Mouse (Mus musculus) liver, embryonic 13.5 days (tissue): Measurements from ENCODE around the gene 1810055G02Rik. TPM values are rescaled to one million over a fixed set of nuclear protein-coding genes. Genes with fewer than 3 reads are reported as not detected.

Source experiments
- ATAC-seq: fragments of 200-750 bp; cut with Nextera tagmentation; 2 replicates; pipeline ENCODE4 v1.8.0; 2017; ENCODE audit warnings: low read depth, mild to moderate bottlenecking, moderate number of reproducible peaks, moderate library complexity
- DNase-seq: peaks from one replicate; pipeline ENCODE4 v3.0.0; 2022
- H3K27ac ChIP-seq: fragments of 300-500 bp; sonication (generic); 2 replicates; pipeline ENCODE4 v1.5.1; 2015; ENCODE audit warnings: moderate library complexity, mild to moderate bottlenecking, inconsistent platforms
- H3K27me3 ChIP-seq: fragments of 300-500 bp; sonication (generic); 2 replicates; pipeline ENCODE4 v1.6.1; 2015; ENCODE audit warnings: mild to moderate bottlenecking, inconsistent platforms
- H3K36me3 ChIP-seq: fragments of 300-500 bp; sonication (generic); 2 replicates; pipeline ENCODE4 v1.6.1; 2015; ENCODE audit warnings: mild to moderate bottlenecking, inconsistent platforms
- H3K4me1 ChIP-seq: fragments of 300-500 bp; sonication (generic); replicated peaks from 2 replicates; pipeline ENCODE4 v1.6.1; 2015; ENCODE audit warnings: inconsistent platforms
- H3K4me2 ChIP-seq: fragments of 300-500 bp; sonication (generic); 2 replicates; pipeline ENCODE4 v1.6.1; 2015; ENCODE audit warnings: inconsistent platforms, mild to moderate bottlenecking, moderate library complexity
- H3K4me3 ChIP-seq: fragments of 300-500 bp; sonication (generic); replicated peaks from 2 replicates; pipeline ENCODE4 v1.5.1; 2015; ENCODE audit warnings: mild to moderate bottlenecking, inconsistent platforms
- H3K9ac ChIP-seq: fragments of 300-500 bp; sonication (generic); 2 replicates; pipeline ENCODE4 v1.6.1; 2015; ENCODE audit warnings: mild to moderate bottlenecking, inconsistent platforms
- H3K9me3 ChIP-seq: fragments of 300-500 bp; sonication (generic); replicated peaks from 2 replicates; pipeline ENCODE4 v1.6.1; 2016; ENCODE audit warnings: inconsistent platforms
- WGBS: fragments of 180-500 bp; shearing (Covaris S2); methylation state at CpG from one replicate; pipeline ENCODE4 v1.1.7; 2015; ENCODE audit not compliant: insufficient replicate concordance; 5-methylcytosine and 5-hydroxymethylcytosine counted together
- polyA plus RNA-seq: library from polyadenylated mRNA; unstranded; fragments of >200 nt; fragmentation: Nextera tagmentation; extraction: Ambion mirVana; gene quantifications from 2 replicates; pipeline ENCODE4 v1.2.1, GENCODE M21; 2015

1810055G02Rik gene
- polyA plus RNA-seq, result 13.2 and 14.5 TPM in 2 replicates

- WGBS, result under 1% methylated on average over 61 of the region's 61 CpGs
- ATAC-seq, result peak; percentile 98
Measured at GRCm38 (mm10) chr19:3708078-3709012, at the start of gene 1810055G02Rik. 1810055G02Rik (plus strand) TSS chr19:3708293.

DNA sequence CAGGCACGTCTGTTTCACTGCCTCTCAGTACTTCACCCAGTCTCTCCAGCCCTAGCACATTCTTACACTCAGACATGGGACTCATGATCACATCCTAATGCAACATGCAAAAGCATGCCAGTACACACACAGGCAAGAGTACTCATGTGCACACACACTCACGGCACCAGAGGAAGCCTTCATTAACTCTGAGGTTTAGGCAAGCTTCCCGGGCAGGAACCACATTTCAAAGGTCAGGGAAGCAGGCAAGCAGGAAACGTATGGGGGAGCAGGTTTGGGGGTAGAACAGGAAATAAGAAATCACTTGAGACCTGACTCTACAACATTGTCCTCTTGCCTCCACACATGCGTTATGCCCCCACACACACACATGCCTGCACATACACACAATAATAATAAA lies 42.6 kb upstream of the 1810055G02Rik start:
- Histone ChIP-seq H3K27ac (peak overlapping the region; percentile 43; the same call in 1 of the 2 replicates), H3K4me2 (peak overlapping the region; percentile 14; the same call in 1 of the 2 replicates), H3K9ac (no peak overlapping the region), H3K4me3 (no peak overlapping the region), H3K4me1 (peaks cover 58% of the 10 kb centered on the region), H3K27me3 (no peaks in the 10 kb centered on the region), H3K36me3 (no peaks in the 10 kb centered on the region), H3K9me3 (no peaks in the 10 kb centered on the region)
- DNase-seq, result no peak
- 15% methylated on average over 5 of the region's 5 CpGs for WGBS
- ATAC-seq, result 0 out of 2 replicates have a peak, but pooled peaks have one; percentile 8

More at GRCm38 (mm10) chr19:3708078-3709012, at the start of gene 1810055G02Rik:
- H3K4me1 ChIP-seq, result peaks cover 29% of the 10 kb centered on the region
- no peaks in the 10 kb centered on the region for H3K9me3 ChIP-seq
- H3K4me3 ChIP-seq, result peak within 1 kb of the TSS; percentile 82
- peak within 1 kb of the TSS; percentile 93 for H3K4me2 ChIP-seq
- no peaks in the 10 kb centered on the region for H3K27me3 ChIP-seq
- peaks cover 6% of the 10 kb centered on the region; the same call in 1 of the 2 replicates for H3K36me3 ChIP-seq
- DNase-seq, result peak; percentile 97
- H3K27ac ChIP-seq, result peak within 1 kb of the TSS; percentile 79
- H3K9ac ChIP-seq, result peak within 1 kb of the TSS; percentile 89

GRCm38 (mm10) chr19:3666632-3667031 lies 41.5 kb upstream of the 1810055G02Rik start:
- peak overlapping the region; percentile 43 for H3K27ac ChIP-seq
- H3K4me1 ChIP-seq, result peaks cover 66% of the 10 kb centered on the region
- ATAC-seq (no peak), DNase-seq (no peak)
- no peaks in the 10 kb centered on the region for H3K27me3 ChIP-seq
- 66% methylated on average over 2 of the region's 2 CpGs for WGBS
- H3K36me3 ChIP-seq, result peaks cover under 1% of the 10 kb centered on the region; the same call in 1 of the 2 replicates
- H3K9me3 ChIP-seq, result no peaks in the 10 kb centered on the region
- no peak overlapping the region for H3K4me3 ChIP-seq
- H3K9ac ChIP-seq, result no peak overlapping the region
- no peak overlapping the region for H3K4me2 ChIP-seq

DNA sequence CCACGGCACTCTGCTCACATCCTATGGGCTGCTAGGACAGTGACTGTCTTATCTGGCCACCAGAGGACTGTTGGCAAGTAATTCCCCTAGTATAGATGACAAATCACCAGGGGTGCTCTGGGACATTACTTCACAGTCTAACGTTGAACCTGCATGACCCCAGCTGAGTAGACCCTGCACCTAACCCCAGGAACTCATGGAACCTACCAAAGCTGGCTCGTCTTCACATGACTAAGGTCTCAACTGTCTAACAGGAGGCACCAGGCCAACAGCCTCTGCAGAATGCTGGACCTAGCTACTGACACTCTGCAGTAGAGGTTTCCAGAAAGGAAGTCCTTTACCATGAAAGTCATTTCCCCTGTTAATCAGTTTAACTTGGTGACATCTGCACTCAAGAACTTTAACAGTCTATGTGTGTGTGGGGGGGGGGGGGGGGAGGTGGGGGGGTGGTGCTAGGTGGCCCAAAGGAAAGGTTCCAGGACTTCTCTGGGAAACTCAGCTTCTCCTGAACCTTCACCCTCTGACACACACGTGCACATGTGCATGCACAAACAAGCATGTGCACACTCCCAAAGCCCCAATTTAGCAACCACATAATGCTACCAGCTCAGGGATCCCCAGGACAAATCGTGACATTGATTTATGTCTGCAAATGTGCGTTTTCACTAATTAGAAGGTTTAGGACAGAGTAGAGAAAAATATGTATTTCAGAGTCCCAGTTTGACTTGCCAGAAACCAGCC lies 40.8 kb upstream of the 1810055G02Rik start:
- ATAC-seq (no peak), DNase-seq (no peak)
- 27% methylated on average over 6 of the region's 6 CpGs for WGBS
- Histone ChIP-seq H3K36me3 (peaks cover 7% of the 10 kb centered on the region; the same call in 1 of the 2 replicates), H3K4me3 (no peak overlapping the region), H3K4me2 (no peak overlapping the region), H3K9me3 (no peaks in the 10 kb centered on the region), H3K9ac (no peak overlapping the region), H3K27me3 (no peaks in the 10 kb centered on the region), H3K27ac (peak overlapping the region; percentile 43), H3K4me1 (peaks cover 66% of the 10 kb centered on the region)

DNA sequence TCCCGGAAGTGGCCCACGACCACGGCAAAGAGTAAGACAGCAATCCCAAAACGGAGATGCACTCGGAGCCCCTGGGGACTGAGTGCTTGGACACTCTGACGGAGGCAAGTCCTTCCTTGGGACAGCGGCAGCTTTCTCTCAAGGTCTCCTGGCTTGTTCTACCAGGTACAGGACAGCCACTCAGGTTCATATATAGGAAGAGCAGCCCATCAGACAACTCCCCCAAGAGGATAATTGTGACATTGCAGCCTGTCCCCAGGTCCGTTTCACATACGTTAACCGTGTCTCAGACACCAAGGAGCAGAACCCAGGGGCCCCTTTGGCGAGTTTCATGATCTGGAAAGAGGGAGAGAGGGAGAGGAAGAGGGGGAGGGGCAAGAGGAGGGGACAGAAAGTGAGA lies 40.1 kb upstream of the 1810055G02Rik start:
- ATAC-seq (no peak), DNase-seq (no peak)
- H3K4me2 ChIP-seq, result 0 out of 2 replicates have a peak overlapping the region, but pooled peaks have one; percentile 6
- no peaks in the 10 kb centered on the region for H3K27me3 ChIP-seq
- H3K4me1 ChIP-seq, result peaks cover 66% of the 10 kb centered on the region
- no peak overlapping the region for H3K4me3 ChIP-seq
- no peak overlapping the region for H3K9ac ChIP-seq
- WGBS, result 46% methylated on average over 11 of the region's 11 CpGs
- no peak overlapping the region for H3K27ac ChIP-seq
- H3K36me3 ChIP-seq, result peaks cover 14% of the 10 kb centered on the region
- H3K9me3 ChIP-seq, result no peaks in the 10 kb centered on the region

DNA sequence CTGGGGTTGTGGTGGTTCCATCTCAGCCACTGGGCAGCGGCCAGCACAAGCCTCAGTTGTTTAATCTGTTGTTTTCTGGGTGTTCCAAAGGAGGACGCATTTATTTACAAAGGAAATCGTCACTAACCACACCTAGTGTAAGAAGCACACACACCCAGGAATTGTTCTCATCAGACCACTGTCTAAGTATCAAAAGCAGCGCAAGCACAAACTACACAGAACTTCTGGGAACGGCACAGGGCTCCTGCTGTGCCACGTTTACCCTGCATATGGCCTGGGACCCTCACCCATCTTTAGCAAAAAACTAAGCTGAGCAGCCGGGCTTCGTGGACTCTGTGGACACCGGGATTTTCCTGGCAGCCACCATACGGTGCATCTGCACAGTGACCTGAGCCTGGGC lies 39.5 kb upstream of the 1810055G02Rik start:
- H3K4me3 ChIP-seq, result no peak overlapping the region
- peaks cover 18% of the 10 kb centered on the region for H3K36me3 ChIP-seq
- no peak for DNase-seq
- WGBS, result 60% methylated on average over 10 of the region's 10 CpGs
- no peak overlapping the region for H3K9ac ChIP-seq
- H3K4me2 ChIP-seq, result no peak overlapping the region
- ATAC-seq, result no peak
- H3K4me1 ChIP-seq, result peaks cover 66% of the 10 kb centered on the region
- 0 out of 2 replicates have a peak overlapping the region, but pooled peaks have one; percentile 12 for H3K27ac ChIP-seq
- no peaks in the 10 kb centered on the region for H3K27me3 ChIP-seq
- no peaks in the 10 kb centered on the region for H3K9me3 ChIP-seq

DNA sequence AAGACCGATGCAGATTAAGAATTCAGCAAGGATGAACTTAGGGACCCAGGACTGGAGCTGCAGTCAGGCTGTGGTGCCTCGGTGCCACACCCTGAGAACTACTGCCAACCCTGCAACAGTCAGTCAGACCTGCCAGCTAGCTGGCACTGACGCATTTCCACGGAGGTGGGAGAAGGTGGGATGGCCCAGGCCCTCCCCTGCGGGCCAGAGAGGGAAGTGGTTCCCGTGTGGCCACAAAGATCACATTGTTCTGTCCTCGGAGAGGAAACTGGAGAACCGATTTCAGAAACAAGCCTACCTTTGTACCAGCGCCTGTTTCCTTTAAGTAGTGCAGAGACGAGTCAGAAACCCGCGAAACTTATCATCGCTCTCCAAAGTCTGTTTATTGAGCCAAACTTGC lies 39.0 kb upstream of the 1810055G02Rik start:
- no peak for ATAC-seq
- 0 out of 2 replicates have a peak overlapping the region, but pooled peaks have one; percentile 2 for H3K4me2 ChIP-seq
- DNase-seq, result no peak

DNA sequence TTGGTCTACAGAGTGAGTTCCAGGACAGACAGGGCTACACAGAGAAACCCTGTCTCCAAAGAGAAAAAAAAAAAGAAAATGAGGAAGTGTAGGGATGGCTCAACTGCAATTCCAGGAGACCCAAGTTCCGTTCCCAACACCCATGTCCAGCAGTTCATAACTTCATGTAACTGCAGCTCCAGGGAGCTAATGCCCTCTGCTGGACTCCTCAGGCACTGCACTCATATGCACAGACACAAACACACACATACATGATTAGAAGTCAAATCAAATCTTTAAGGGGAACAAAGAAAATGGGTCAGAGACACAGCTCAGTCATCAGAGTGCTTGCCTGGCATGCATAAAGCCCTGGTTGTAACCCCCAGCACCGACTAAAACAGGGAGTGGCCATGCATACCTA lies 34.9 kb upstream of the 1810055G02Rik start:
- DNase-seq (no peak), ATAC-seq (no peak)
- Histone ChIP-seq H3K36me3 (peaks cover 18% of the 10 kb centered on the region), H3K4me3 (no peak overlapping the region), H3K4me2 (no peak overlapping the region), H3K4me1 (peaks cover 46% of the 10 kb centered on the region), H3K9ac (no peak overlapping the region), H3K9me3 (no peaks in the 10 kb centered on the region), H3K27me3 (no peaks in the 10 kb centered on the region), H3K27ac (no peak overlapping the region)
- 77% methylated on average over 2 of the region's 2 CpGs for WGBS

More for the DNA sequence above, 39.0 kb upstream of the 1810055G02Rik start:
- Histone ChIP-seq H3K9me3 (no peaks in the 10 kb centered on the region), H3K4me1 (peaks cover 70% of the 10 kb centered on the region), H3K4me3 (no peak overlapping the region), H3K9ac (no peak overlapping the region), H3K27ac (0 out of 2 replicates have a peak overlapping the region, but pooled peaks have one; percentile 12), H3K36me3 (peaks cover 18% of the 10 kb centered on the region), H3K27me3 (no peaks in the 10 kb centered on the region)
- 14% methylated on average over 13 of the region's 13 CpGs for whole genome bisulfite sequencing

- DNase-seq (no peak), ATAC-seq (peak; percentile 74)
- H3K27ac ChIP-seq, result peak overlapping the region; percentile 77
- H3K36me3 ChIP-seq, result peaks cover 18% of the 10 kb centered on the region
- no peak overlapping the region for H3K9ac ChIP-seq
- H3K27me3 ChIP-seq, result no peaks in the 10 kb centered on the region
- H3K4me3 ChIP-seq, result no peak overlapping the region
- H3K4me1 ChIP-seq, result peaks cover 40% of the 10 kb centered on the region
- H3K4me2 ChIP-seq, result peak overlapping the region; percentile 3
- H3K9me3 ChIP-seq, result no peaks in the 10 kb centered on the region
- WGBS, result 63% methylated on average over 8 of the region's 8 CpGs
Measured at GRCm38 (mm10) chr19:3674122-3674855, 33.8 kb upstream of the 1810055G02Rik start.

DNA sequence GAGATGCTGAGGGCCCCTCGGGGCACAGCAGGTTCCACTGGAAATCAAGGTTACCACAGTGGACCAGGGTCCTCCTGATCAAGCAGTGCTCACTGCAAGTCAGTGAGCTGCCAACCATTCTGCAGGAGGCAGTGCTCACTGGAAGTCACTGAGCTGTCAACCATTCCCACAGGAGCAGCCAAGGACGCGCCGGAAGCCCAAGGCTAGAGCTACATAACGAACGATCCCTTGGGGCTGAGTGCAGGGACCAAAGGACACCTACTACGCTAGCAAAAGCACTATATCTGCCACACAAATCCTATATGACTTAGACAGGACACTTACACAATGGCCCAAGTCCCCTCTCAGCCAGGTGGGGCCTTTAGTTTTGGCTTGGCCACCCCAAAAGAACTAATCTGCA lies 27.4 kb upstream of the 1810055G02Rik start:
- no peak overlapping the region for H3K4me2 ChIP-seq
- ATAC-seq (no peak), DNase-seq (no peak)
- H3K27me3 ChIP-seq, result peaks cover 8% of the 10 kb centered on the region
- no peaks in the 10 kb centered on the region for H3K36me3 ChIP-seq
- 81% methylated on average over 7 of the region's 7 CpGs for WGBS
- H3K4me3 ChIP-seq, result no peak overlapping the region
- H3K9me3 ChIP-seq, result no peaks in the 10 kb centered on the region
- peak overlapping the region; percentile 32; the same call in 1 of the 2 replicates for H3K27ac ChIP-seq
- peaks cover 62% of the 10 kb centered on the region for H3K4me1 ChIP-seq
- H3K9ac ChIP-seq, result no peak overlapping the region
